Mouse (Mus musculus) CH12.LX (cell line): ENCODE measurements around the gene Zfp993. TPM values are rescaled to one million over a fixed set of nuclear protein-coding genes. Genes with fewer than 3 reads are reported as not detected.
"Not testable (repeated sequence)": the region's sequence is repeated elsewhere in the genome, so short reads cannot be mapped to it uniquely, and the experiment has no call there.

Experiments
- DNase-seq: peaks from one replicate; pipeline ENCODE4 v3.0.0-alpha.2; 2013; ENCODE audit errors: extremely low read depth
- H3K27ac ChIP-seq: 2 replicates; pipeline ENCODE4 v1.5.1; 2012; ENCODE audit warnings: low read depth, mild to moderate bottlenecking, control low read depth, moderate library complexity; ENCODE audit not compliant: insufficient read depth
- H3K27me3 ChIP-seq: replicated peaks from 2 replicates; pipeline ENCODE3; 2012; ENCODE audit warnings: inconsistent platforms
- H3K36me3 ChIP-seq, 2 experiments: replicated peaks in 1 of 2; 2 replicates each; pipeline versions ENCODE3 to v1.6.1; 2012; ENCODE audit warnings: inconsistent platforms in 1 of 2, low read length in 1 of 2, mild to moderate bottlenecking in 1 of 2, mixed read lengths in 1 of 2, moderate library complexity in 1 of 2; ENCODE audit not compliant: control insufficient read depth in 1 of 2, insufficient read depth in 1 of 2
- H3K4me1 ChIP-seq, 2 experiments: 2 replicates each; pipeline ENCODE4 v1.6.1; 2012; ENCODE audit warnings: inconsistent platforms in 1 of 2, moderate library complexity in 1 of 2; ENCODE audit not compliant: insufficient read depth in 2 of 2, control insufficient read depth in 1 of 2
- H3K4me2 ChIP-seq: 2 replicates; pipeline ENCODE4 v1.6.1; 2012; ENCODE audit warnings: low read depth, mild to moderate bottlenecking, control low read depth; ENCODE audit not compliant: poor library complexity, insufficient read depth, severe bottlenecking
- H3K4me3 ChIP-seq, 3 experiments: fragments of 150-350 bp in 1 of 3; sonication (generic) in 1 of 3; replicated peaks in 1 of 3; 2 replicates each; pipeline versions ENCODE3 to v1.5.1; 2011 to 2012; ENCODE audit warnings: low read depth in 2 of 3, low read length in 2 of 3, mild to moderate bottlenecking in 2 of 3, moderate library complexity in 2 of 3, control low read depth in 1 of 3, improper control_type of control experiment in 1 of 3, inconsistent platforms in 1 of 3, mixed read lengths in 1 of 3; ENCODE audit not compliant: poor library complexity in 1 of 3
- H3K79me2 ChIP-seq: replicated peaks from 2 replicates; pipeline ENCODE4 v1.6.1; 2012; ENCODE audit warnings: mild to moderate bottlenecking, moderate library complexity; ENCODE audit not compliant: control insufficient read depth, poor library complexity, insufficient read depth, severe bottlenecking; ENCODE audit errors: extremely low read depth
- H3K9ac ChIP-seq: 2 replicates; pipeline ENCODE4 v1.6.1; 2012; ENCODE audit warnings: low read depth, mild to moderate bottlenecking, control low read depth, moderate library complexity; ENCODE audit not compliant: insufficient read depth
- H3K9me3 ChIP-seq: replicated peaks from 2 replicates; pipeline ENCODE3; 2012; ENCODE audit warnings: low read length, inconsistent platforms, mixed read lengths
- dilution Hi-C: fragments of 300-500 bp; cut with MboI; formaldehyde crosslinking; loops from 2 replicates; pipeline ENCODE4 v1.14.3; 2020; ENCODE audit warnings: low sequenced_read_pairs; ENCODE audit not compliant: extremely low pct_unique_long_range_greater_than_20kb, extremely low pct_ligation_motif_present
- in situ Hi-C: fragments of 300-500 bp; cut with MboI; formaldehyde crosslinking; loops from 3 replicates; pipeline ENCODE4 v1.14.3; 2019; ENCODE audit warnings: low sequenced_read_pairs, low pct_ligation_motif_present, low pct_unique_long_range_greater_than_20kb, mixed read lengths
- polyA plus RNA-seq: library from polyadenylated mRNA; unstranded; fragments of >175 nt; gene quantifications from 2 replicates; pipeline ENCODE4 v1.2.1, GENCODE M21; 2012; ENCODE audit warnings: low read depth; ENCODE audit not compliant: insufficient read length
- total RNA-seq, 2 experiments: library from RNA; depleted of rRNA; stranded (reverse); fragments of 300-350 nt in 1 of 2; fragments of >200 nt in 1 of 2; gene quantifications; 2 replicates each; pipeline ENCODE4 v1.2.3; 2012 to 2014

Gene Zfp993
- total RNA-seq (2012; rRNA removed) (4.0 and 4.4 TPM in 2 replicates), total RNA-seq (2014; rRNA removed) (8.4 and 12.6 TPM in 2 replicates), polyA plus RNA-seq (3.5 and 7.1 TPM in 2 replicates)

DNA sequence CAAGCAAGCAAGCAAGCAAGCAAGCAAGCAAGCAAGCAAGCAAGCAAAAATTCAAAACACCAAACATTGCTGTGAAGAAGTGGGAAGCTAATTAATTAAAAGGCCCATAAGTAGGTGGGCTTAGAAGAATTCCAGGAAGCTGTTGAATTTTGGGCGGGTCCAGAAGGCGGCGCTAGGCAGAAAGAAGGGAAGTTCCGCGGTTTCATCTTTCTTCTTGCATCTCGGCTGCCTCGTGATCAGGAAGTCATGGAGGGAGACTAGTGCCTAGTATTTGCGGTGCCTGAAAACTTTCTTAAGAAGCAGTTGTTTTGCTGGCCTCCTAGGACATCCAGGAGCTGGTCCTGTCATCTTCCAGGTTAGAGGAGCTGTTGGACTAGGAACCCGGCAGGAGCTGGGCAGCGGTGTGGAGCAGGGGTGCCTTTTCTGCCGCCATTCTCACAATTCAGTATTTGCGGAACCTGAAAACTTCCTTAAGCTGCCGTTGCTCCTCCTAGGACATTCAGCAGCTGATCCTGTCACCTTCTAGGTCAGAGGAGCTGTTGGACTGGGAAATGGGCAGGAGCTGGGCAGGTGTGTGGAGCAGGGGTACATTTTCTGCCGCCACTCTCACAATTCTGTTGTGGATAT, at the start of gene Zfp993:
Gene Zfp993 (plus strand): TSS at position 188 of the 627 bp plus-strand sequence.
- H3K4me1 ChIP-seq, H3K36me3 ChIP-seq, DNase-seq, H3K4me3 ChIP-seq, H3K9ac ChIP-seq, dilution Hi-C loops, in situ Hi-C loops, H3K27ac ChIP-seq, H3K9me3 ChIP-seq, H3K27me3 ChIP-seq, H3K4me2 ChIP-seq, H3K79me2 ChIP-seq: not testable (repeated sequence)

DNA sequence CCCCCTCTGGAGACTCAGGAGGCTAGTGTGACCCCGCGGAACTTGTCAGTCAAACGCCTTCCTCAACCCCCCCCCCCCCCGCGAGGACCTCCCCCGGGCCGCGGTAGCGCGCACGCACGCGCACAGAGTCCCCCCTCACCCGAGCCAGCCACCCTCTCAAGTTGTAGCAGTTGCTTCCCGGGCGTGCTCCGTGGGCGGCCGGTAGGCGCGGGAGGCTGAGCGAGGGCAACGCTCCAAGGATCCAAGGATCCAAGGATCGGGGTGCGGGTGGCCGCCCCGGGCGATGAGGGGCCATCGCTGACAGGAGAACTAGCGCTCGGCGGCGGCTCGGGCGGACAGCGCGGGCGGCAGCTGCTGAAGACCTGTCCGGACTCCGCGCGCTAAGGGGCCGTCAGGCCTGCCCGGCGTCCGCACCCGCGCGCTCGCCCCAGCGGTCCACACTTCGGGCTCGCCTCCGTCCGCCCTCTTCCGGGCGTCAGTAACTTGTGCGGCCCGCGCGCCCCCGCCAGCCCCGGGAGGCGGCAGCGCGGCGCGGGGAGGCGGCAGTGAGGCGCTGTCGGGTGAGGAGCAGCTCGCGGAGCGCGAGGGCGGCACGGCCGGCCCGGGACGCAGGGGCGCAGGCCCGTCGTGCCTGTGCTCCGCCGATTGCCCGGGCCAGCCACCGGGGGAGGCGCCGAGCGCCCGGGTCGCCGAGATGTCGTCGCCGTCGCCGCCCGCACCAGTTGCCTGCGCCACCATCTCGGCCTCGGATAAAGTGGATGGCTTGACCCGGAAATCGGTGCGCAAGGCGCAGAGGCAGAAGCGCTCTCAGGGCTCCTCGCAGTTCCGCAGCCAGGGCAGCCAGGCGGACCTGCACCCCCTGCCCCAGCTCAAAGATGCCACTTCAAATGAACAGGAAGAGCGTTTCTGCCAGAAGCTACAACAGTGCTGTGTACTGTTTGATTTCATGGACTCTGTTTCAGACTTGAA, 30.6 kb upstream of the Zfp993 start:
- in situ Hi-C loops, H3K36me3 ChIP-seq, dilution Hi-C loops, H3K27ac ChIP-seq, H3K9ac ChIP-seq, H3K4me2 ChIP-seq, H3K79me2 ChIP-seq, DNase-seq, H3K4me3 ChIP-seq, H3K27me3 ChIP-seq, H3K4me1 ChIP-seq, H3K9me3 ChIP-seq: not testable (repeated sequence)

GRCm38 (mm10) chr4:146603578-146604399, 7.0 kb upstream of the Zfp993 start:
- H3K27me3 ChIP-seq, dilution Hi-C loops, H3K27ac ChIP-seq, H3K4me1 ChIP-seq, H3K9ac ChIP-seq, in situ Hi-C loops, H3K9me3 ChIP-seq, H3K4me3 ChIP-seq, H3K36me3 ChIP-seq, DNase-seq, H3K79me2 ChIP-seq, H3K4me2 ChIP-seq: not testable (repeated sequence)

GRCm38 (mm10) chr4:146644367-146644766, 33.6 kb downstream of the Zfp993 start:
- H3K36me3 ChIP-seq, DNase-seq, H3K27ac ChIP-seq, H3K4me3 ChIP-seq, in situ Hi-C loops, H3K27me3 ChIP-seq, H3K9me3 ChIP-seq, H3K4me2 ChIP-seq, H3K9ac ChIP-seq, dilution Hi-C loops, H3K4me1 ChIP-seq, H3K79me2 ChIP-seq: not testable (repeated sequence)

DNA sequence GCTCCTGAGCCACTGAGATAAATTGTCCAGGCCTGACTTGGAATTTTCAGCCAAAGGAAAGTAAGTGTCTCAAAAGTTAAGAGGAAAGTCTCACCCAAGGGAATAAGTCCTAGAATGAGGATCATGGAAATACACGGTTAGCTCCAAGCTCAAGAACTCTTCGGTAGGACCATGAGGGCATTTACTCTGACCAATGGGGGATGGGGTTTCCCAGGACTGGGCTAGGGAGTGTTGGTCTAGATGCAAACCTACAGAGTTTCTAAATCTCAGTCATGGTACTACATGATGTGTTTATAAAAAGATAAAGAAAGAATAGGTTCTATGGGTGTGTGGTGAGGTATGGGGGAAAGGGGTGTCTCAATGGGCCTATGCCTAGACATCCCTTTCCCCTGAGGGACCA, 38.9 kb downstream of the Zfp993 start:
- DNase-seq, H3K27ac ChIP-seq, dilution Hi-C loops, in situ Hi-C loops, H3K4me3 ChIP-seq, H3K9me3 ChIP-seq, H3K9ac ChIP-seq, H3K4me2 ChIP-seq, H3K36me3 ChIP-seq, H3K4me1 ChIP-seq, H3K27me3 ChIP-seq, H3K79me2 ChIP-seq: not testable (repeated sequence)

GRCm38 (mm10) chr4:146650115-146650514, 39.4 kb downstream of the Zfp993 start:
- H3K36me3 ChIP-seq, dilution Hi-C loops, DNase-seq, H3K4me2 ChIP-seq, H3K79me2 ChIP-seq, H3K9me3 ChIP-seq, H3K4me1 ChIP-seq, H3K27ac ChIP-seq, in situ Hi-C loops, H3K9ac ChIP-seq, H3K4me3 ChIP-seq, H3K27me3 ChIP-seq: not testable (repeated sequence)
